Mouse (Mus musculus) bone marrow, adult 2 months (tissue): ENCODE data around the gene Cacul1.

Source experiments
- CTCF ChIP-seq: fragments of 200-500 bp; IDR thresholded peaks from 2 replicates; pipeline ENCODE4 v1.5.1; 2011; ENCODE audit warnings: low read length, control low read depth; ENCODE audit not compliant: control insufficient read depth, insufficient read depth
- POLR2A ChIP-seq: fragments of 200-500 bp; IDR thresholded peaks from 2 replicates; pipeline ENCODE4 v1.6.1; 2011; ENCODE audit warnings: low read depth, mild to moderate bottlenecking, control low read depth, low read length, borderline replicate concordance; ENCODE audit not compliant: control insufficient read depth

DNA sequence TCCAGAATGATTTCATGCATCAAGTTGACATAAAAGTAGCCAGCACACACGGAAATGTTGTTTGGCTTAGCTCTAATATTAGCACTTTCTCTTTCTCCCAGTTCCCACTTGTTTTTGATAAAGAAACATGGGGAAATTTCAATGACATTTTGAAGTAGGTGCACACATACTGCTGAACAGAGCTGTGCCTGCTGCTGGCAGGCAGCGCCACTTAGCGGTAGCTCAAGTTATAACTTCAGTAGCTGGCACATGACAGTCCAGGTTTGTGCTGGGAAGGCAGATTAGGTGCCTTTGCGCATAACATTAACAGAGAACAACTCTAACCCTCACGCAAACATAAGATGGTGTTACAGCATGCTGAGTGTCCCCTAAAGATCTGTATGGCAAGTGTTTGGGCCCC lies 27.9 kb upstream of the Cacul1 start:
- TF ChIP-seq CTCF (peak; percentile 81), POLR2A (no peak)
